Mouse (Mus musculus) pancreas, adult 10 weeks (tissue): ENCODE measurements around the gene Vmn1r193. TPM values are rescaled to one million over a fixed set of nuclear protein-coding genes. Genes with fewer than 3 reads are reported as not detected.

Source experiments
- polyA plus RNA-seq: library from polyadenylated mRNA; stranded (reverse); fragments of 350-450 nt; fragmentation: Illumina TruSeq; extraction: RNeasy Lipid Tissue Mini Kit (QIAGEN cat#74804); gene quantifications from one replicate; pipeline ENCODE4 v1.2.3, GENCODE M21; 2015; ENCODE audit warnings: low read depth, low replicate concordance; ENCODE audit not compliant: insufficient read depth

Vmn1r193 gene
- polyA plus RNA-seq = not detected

GRCm38 (mm10) chr13:22223060-22223459, at the start of gene Vmn1r193:
Gene Vmn1r193 (minus strand): TSS chr13:22223160.

GRCm38 (mm10) chr13:22270222-22270621, 47.3 kb upstream of the Vmn1r193 start, which contains the start of gene Vmn1r195:
Gene Vmn1r195 (plus strand): TSS chr13:22270522.

DNA sequence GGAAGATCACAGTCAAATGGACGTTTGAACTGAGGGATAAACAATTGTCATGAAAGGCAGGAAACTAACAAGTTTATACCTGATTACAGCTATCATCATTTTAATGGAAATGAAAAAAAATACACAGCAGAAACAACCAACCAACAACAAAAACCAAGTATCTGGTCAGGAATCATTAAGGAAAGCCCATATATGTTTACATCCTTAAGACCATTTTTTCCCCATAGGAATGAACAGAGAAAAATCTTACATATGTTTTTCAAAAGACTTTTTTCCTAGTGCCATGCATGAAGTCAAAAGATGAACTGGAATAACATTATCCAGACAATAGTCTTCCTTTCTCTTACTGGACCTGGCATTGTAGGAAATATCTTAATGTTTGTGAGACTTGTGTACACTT, 21.0 kb upstream of the Vmn1r193 start, which contains the start of gene Vmn1r194:
Gene Vmn1r194 (plus strand): TSS at position 301 of the 400 bp plus-strand sequence.

DNA sequence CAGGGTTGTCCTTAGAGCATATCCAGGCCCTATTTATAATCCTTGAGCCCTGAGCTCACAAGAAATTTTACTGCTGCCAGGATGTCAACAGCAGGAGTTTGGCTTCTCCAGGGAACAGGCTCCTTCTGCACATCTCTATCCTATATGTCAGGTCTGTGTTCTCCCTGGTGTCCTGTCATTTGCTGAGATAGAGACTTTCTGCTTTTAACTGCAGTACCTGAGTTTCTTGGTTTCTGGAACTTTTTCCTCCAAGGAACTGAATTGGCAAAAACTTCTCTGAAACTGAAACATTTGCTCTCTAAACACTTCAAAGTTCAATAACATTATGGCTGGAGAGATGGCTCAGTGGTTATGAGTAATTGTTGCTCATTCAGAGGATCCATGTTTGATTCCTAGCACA, 31.9 kb downstream of the Vmn1r193 start, which contains the start of gene Vmn1r192:
Gene Vmn1r192 (minus strand): TSS at position 101 of the 400 bp plus-strand sequence.

GRCm38 (mm10) chr13:22183869-22184268, 39.1 kb downstream of the Vmn1r193 start, which contains the start of gene Vmn1r191:
Gene Vmn1r191 (minus strand): TSS chr13:22183969.

Other genes with a start within 250 kb of the Vmn1r193 start
- not detected for gene Pom121l2, start 242.0 kb downstream of the Vmn1r193 start, polyA plus RNA-seq
- gene Prss16, start 213.4 kb downstream of the Vmn1r193 start, polyA plus RNA-seq = 1.7 TPM
- not detected for gene Hist1h2ah, start 187.6 kb downstream of the Vmn1r193 start, polyA plus RNA-seq
- not detected for gene Hist1h2bk, start 187.3 kb downstream of the Vmn1r193 start, polyA plus RNA-seq
- gene Hist1h4i, start 181.8 kb downstream of the Vmn1r193 start, polyA plus RNA-seq = 2.7 TPM
- not detected for gene Hist1h2ag, start 180.2 kb downstream of the Vmn1r193 start, polyA plus RNA-seq
- not detected for gene Hist1h2bj, start 179.9 kb downstream of the Vmn1r193 start, polyA plus RNA-seq
- not detected for gene Vmn1r188, start 138.7 kb downstream of the Vmn1r193 start, polyA plus RNA-seq
- not detected for gene Vmn1r189, start 117.3 kb downstream of the Vmn1r193 start, polyA plus RNA-seq
- gene Vmn1r191, start 39.2 kb downstream of the Vmn1r193 start, polyA plus RNA-seq = not detected
- not detected for gene Vmn1r192, start 32.0 kb downstream of the Vmn1r193 start, polyA plus RNA-seq
- not detected for gene Vmn1r194, start 21.1 kb upstream of the Vmn1r193 start, polyA plus RNA-seq
- gene Vmn1r195, start 47.4 kb upstream of the Vmn1r193 start, polyA plus RNA-seq = not detected
- not detected for gene Vmn1r196, start 66.8 kb upstream of the Vmn1r193 start, polyA plus RNA-seq
- not detected for gene Vmn1r197, start 101.4 kb upstream of the Vmn1r193 start, polyA plus RNA-seq
- gene Vmn1r198, start 127.2 kb upstream of the Vmn1r193 start, polyA plus RNA-seq = not detected
- not detected for gene Vmn1r199, start 156.7 kb upstream of the Vmn1r193 start, polyA plus RNA-seq
- not detected for gene Vmn1r200, start 167.2 kb upstream of the Vmn1r193 start, polyA plus RNA-seq
- gene Vmn1r201, start 248.8 kb upstream of the Vmn1r193 start, polyA plus RNA-seq = not detected